Mouse (Mus musculus): ENCODE measurements at regions not wholly inside any gene's neighbourhood (a gene's known extent, or its start where the extent isn't known, plus 50 kb on each side); places are given as distances from the start of the nearest gene placed in this dataset.

- no peak overlapping the region for H3K4me2 ChIP-seq (ENCODE audit: low read length)
- no peaks in the 10 kb centered on the region for H3K36me3 ChIP-seq (ENCODE audit: control insufficient read depth, insufficient read depth, low read length)
- H3K27me3 ChIP-seq (replicated peaks; ENCODE audit: control insufficient read depth, insufficient read depth, low read length), result no peaks in the 10 kb centered on the region
- no peak for ATAC-seq
- H3K4me3 ChIP-seq (ENCODE audit: low read length), result no peak overlapping the region
- H3K4me1 ChIP-seq (ENCODE audit: control insufficient read depth, insufficient read depth, low read depth, low read length), result no peaks in the 10 kb centered on the region
- H3K27ac ChIP-seq (ENCODE audit: low read depth, low read length), result no peak overlapping the region
- no peaks in the 10 kb centered on the region for H3K9me3 ChIP-seq (ENCODE audit: control insufficient read depth, low read length)
- WGBS, result 90% methylated on average over 2 of the region's 2 CpGs
- H3K9ac ChIP-seq (ENCODE audit: low read depth, low read length), result no peak overlapping the region
These were observed 79.2 kb upstream of the Wls start for GRCm38 (mm10) chr3:159760293-159760692.

GRCm38 (mm10) chr3:159760949-159761348 lies 78.5 kb upstream of the Wls start:
- 99% methylated on average over 2 of the region's 2 CpGs for WGBS
- Histone ChIP-seq H3K4me2 (ENCODE audit: low read length) (no peak overlapping the region), H3K27me3 (replicated peaks; ENCODE audit: control insufficient read depth, insufficient read depth, low read length) (no peaks in the 10 kb centered on the region), H3K9ac (ENCODE audit: low read depth, low read length) (no peak overlapping the region), H3K27ac (ENCODE audit: low read depth, low read length) (no peak overlapping the region), H3K4me1 (ENCODE audit: control insufficient read depth, insufficient read depth, low read depth, low read length) (no peaks in the 10 kb centered on the region), H3K4me3 (ENCODE audit: low read length) (no peak overlapping the region), H3K36me3 (ENCODE audit: control insufficient read depth, insufficient read depth, low read length) (no peaks in the 10 kb centered on the region), H3K9me3 (ENCODE audit: control insufficient read depth, low read length) (no peaks in the 10 kb centered on the region)
- ATAC-seq, result no peak

GRCm38 (mm10) chr3:159782222-159782844 lies 57.1 kb upstream of the Wls start:
- 9% methylated on average over 13 of the region's 13 CpGs for WGBS
- Histone ChIP-seq H3K27me3 (replicated peaks; ENCODE audit: control insufficient read depth, insufficient read depth, low read length) (no peaks in the 10 kb centered on the region), H3K4me2 (ENCODE audit: low read length) (peak overlapping the region; percentile 16), H3K4me3 (ENCODE audit: low read length) (0 out of 2 replicates have a peak overlapping the region, but pooled peaks have one; percentile 2), H3K36me3 (ENCODE audit: control insufficient read depth, insufficient read depth, low read length) (no peaks in the 10 kb centered on the region), H3K9ac (ENCODE audit: low read depth, low read length) (no peak overlapping the region), H3K27ac (ENCODE audit: low read depth, low read length) (no peak overlapping the region), H3K9me3 (ENCODE audit: control insufficient read depth, low read length) (no peaks in the 10 kb centered on the region), H3K4me1 (ENCODE audit: control insufficient read depth, insufficient read depth, low read depth, low read length) (no peaks in the 10 kb centered on the region)
- ATAC-seq, result peak; percentile 77

- H3K9ac ChIP-seq (ENCODE audit: low read depth, low read length), result no peak overlapping the region
- H3K36me3 ChIP-seq (ENCODE audit: control insufficient read depth, insufficient read depth, low read length), result no peaks in the 10 kb centered on the region
- no peak overlapping the region for H3K4me3 ChIP-seq (ENCODE audit: low read length)
- H3K9me3 ChIP-seq (ENCODE audit: control insufficient read depth, low read length), result no peaks in the 10 kb centered on the region
- H3K4me2 ChIP-seq (ENCODE audit: low read length), result no peak overlapping the region
- no peak overlapping the region for H3K27ac ChIP-seq (ENCODE audit: low read depth, low read length)
- H3K4me1 ChIP-seq (ENCODE audit: control insufficient read depth, insufficient read depth, low read depth, low read length), result no peaks in the 10 kb centered on the region
- no peaks in the 10 kb centered on the region for H3K27me3 ChIP-seq (replicated peaks; ENCODE audit: control insufficient read depth, insufficient read depth, low read length)
- ATAC-seq, result no peak
- WGBS, result 61% methylated on average over 9 of the region's 9 CpGs
These were observed 51.7 kb upstream of the Wls start for GRCm38 (mm10) chr3:159787776-159788175.
